Comparison of ENCODE assay signal across 8 mouse cellular contexts in the genomic region with DNA sequence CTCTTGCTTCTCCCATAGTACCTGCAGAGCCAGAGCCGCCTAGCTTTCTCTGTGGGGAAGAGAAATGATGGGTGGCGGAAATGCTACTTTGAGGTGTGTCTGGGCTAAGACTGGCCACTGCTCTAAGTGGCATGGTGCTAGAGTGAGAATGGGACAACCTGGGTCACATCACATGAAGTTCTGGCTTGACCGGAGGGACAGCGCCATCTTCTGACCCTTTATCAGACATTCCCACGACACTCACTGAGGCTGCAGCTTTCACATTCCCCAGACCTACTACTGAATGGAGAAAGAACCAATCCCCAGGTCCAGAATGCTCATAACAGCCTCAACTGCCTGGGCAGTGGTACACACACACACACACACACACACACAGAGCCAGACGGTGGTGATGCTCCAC. TPM values are rescaled to one million over a fixed set of nuclear protein-coding genes. Genes with fewer than 3 reads are reported as not detected.
DNase-seq lines count a peak whose midpoint lies in the region; TF ChIP-seq lines count a peak whose summit lies in the region.

No protein-coding gene starts in this region.

- intact Hi-C loops in gastrocnemius, adult 2 months (cut with DNase I) = no loop called here

- H3K27ac ChIP-seq in gastrocnemius, adult 2 months = no peak overlapping the region

- no peak for DNase-seq in gastrocnemius, adult 2 months
- no peak for DNase-seq in gastrocnemius, postnatal 4 days (ENCODE audit: low spot score in 2 of 2)
- DNase-seq in A20 (ENCODE audit: low read depth, low spot score) = peak; percentile 77
- DNase-seq in cerebellum, adult 18-20 months = peak; percentile 69 to 70
- DNase-seq in kidney, adult 18-20 months = peak; percentile 43
- peak; percentile 82 for DNase-seq in lung, postnatal 36 days
- no peak for DNase-seq in frontal cortex, postnatal 10 days (ENCODE audit: low spot score in 2 of 2)
- no peak for DNase-seq in adrenal gland, postnatal 10 days

- peak; percentile 65 for TF ChIP-seq CTCF in gastrocnemius, adult 2 months (IDR thresholded peaks at IDR 0.05)

- H3K4me3 ChIP-seq in gastrocnemius, adult 2 months = no peak overlapping the region

RNA-seq across cellular contexts. Expression of gene Galk1, which starts 5.6 kb away (rescaled TPM):
- 1 to 10 TPM; 3.0 to 3.8 TPM for total RNA-seq in gastrocnemius, adult 2 months (2021)
- 10 to 100 TPM; 32.7 to 40.0 TPM for total RNA-seq in gastrocnemius, postnatal 4 days (2021)
- total RNA-seq in adrenal gland, postnatal 10 days (2021) = 10 to 100 TPM; 67.0 to 90.6 TPM

RNA-seq across cellular contexts. Expression of gene H3f3b, which starts 9.7 kb away (rescaled TPM):
- 10 to 100 TPM; 55.9 to 58.7 TPM for total RNA-seq in gastrocnemius, adult 2 months (2021)
- 100 to 1,000 TPM; 383 to 437 TPM for total RNA-seq in gastrocnemius, postnatal 4 days (2021)
- 100 to 1,000 TPM; 401 to 426 TPM for total RNA-seq in adrenal gland, postnatal 10 days (2021)

RNA-seq across cellular contexts. Expression of gene Unk, which starts 12.0 kb away (rescaled TPM):
- total RNA-seq in gastrocnemius, adult 2 months (2021) = 1 to 10 TPM; 7.0 to 7.4 TPM
- 10 to 100 TPM; 25.9 to 26.0 TPM for total RNA-seq in gastrocnemius, postnatal 4 days (2021)
- 10 to 100 TPM; 21.0 to 26.0 TPM for total RNA-seq in adrenal gland, postnatal 10 days (2021)

RNA-seq across cellular contexts. Expression of gene Itgb4, which starts 43.6 kb away (rescaled TPM):
- 1 to 10 TPM; 4.2 to 4.5 TPM for total RNA-seq in gastrocnemius, adult 2 months (2021)
- 1 to 10 TPM; 5.1 to 6.2 TPM for total RNA-seq in gastrocnemius, postnatal 4 days (2021)
- total RNA-seq in adrenal gland, postnatal 10 days (2021) = 1 to 10 TPM; 3.1 to 4.7 TPM

RNA-seq across cellular contexts. Expression of gene Unc13d, which starts 59.7 kb away (rescaled TPM):
- total RNA-seq in gastrocnemius, adult 2 months (2021) = under 1 TPM; 0.13 to 0.50 TPM
- 1 to 10 TPM; 1.1 to 2.0 TPM for total RNA-seq in gastrocnemius, postnatal 4 days (2021)
- 1 to 10 TPM; 2.3 to 2.7 TPM for total RNA-seq in adrenal gland, postnatal 10 days (2021)

Comparison
In these comparisons a context has a peak if more than half of its experiments do, and no peak if none do; other contexts are left out.
1. RNA of gene Galk1, which starts 5.6 kb away (total RNA-seq): 67.0 to 90.6 TPM in adrenal gland, postnatal 10 days and 32.7 to 40.0 TPM in gastrocnemius, postnatal 4 days; 3.0 to 3.8 TPM in gastrocnemius, adult 2 months; every median in the first group is over 4 times any median in the second.
2. RNA of gene H3f3b, which starts 9.7 kb away (total RNA-seq): 383 to 437 TPM in gastrocnemius, postnatal 4 days and 401 to 426 TPM in adrenal gland, postnatal 10 days; 55.9 to 58.7 TPM in gastrocnemius, adult 2 months; every median in the first group is over 4 times any median in the second.
3. DNase-seq: peak in A20 (single experiment), cerebellum, adult 18-20 months (2 of 2), kidney, adult 18-20 months (single experiment) and lung, postnatal 36 days (single experiment); none in gastrocnemius, adult 2 months (single experiment), gastrocnemius, postnatal 4 days (0 of 2), frontal cortex, postnatal 10 days (0 of 2) and adrenal gland, postnatal 10 days (single experiment).